Mouse (Mus musculus) neural tube, embryonic 11.5 days (tissue): ENCODE results near the gene Ep400. TPM values are rescaled to one million over a fixed set of nuclear protein-coding genes. Genes with fewer than 3 reads are reported as not detected.

Experiments
- ATAC-seq: fragments of 200-750 bp; cut with Nextera tagmentation; 2 replicates; pipeline ENCODE4 v1.8.0; 2017; ENCODE audit warnings: moderate number of reproducible peaks, mild to moderate bottlenecking, moderate TSS enrichment, moderate library complexity; ENCODE audit not compliant: insufficient read depth, low FRiP score, low TSS enrichment
- DNase-seq: peaks from one replicate; pipeline ENCODE4 v3.0.0-alpha.2; 2015; ENCODE audit warnings: low spot score
- H3K27ac ChIP-seq: fragments of 300-500 bp; sonication (generic); 2 replicates; pipeline ENCODE4 v1.5.1; 2014; ENCODE audit warnings: low read depth, mild to moderate bottlenecking, low read length
- H3K27me3 ChIP-seq: fragments of 300-500 bp; sonication (generic); 2 replicates; pipeline ENCODE4 v1.6.1; 2014; ENCODE audit warnings: mild to moderate bottlenecking, low read length, mixed read lengths; ENCODE audit not compliant: control insufficient read depth, insufficient read depth
- H3K36me3 ChIP-seq: fragments of 300-500 bp; sonication (generic); 2 replicates; pipeline ENCODE4 v1.6.1; 2014; ENCODE audit warnings: mild to moderate bottlenecking, low read length, moderate library complexity, mixed read lengths; ENCODE audit not compliant: control insufficient read depth, insufficient read depth
- H3K4me1 ChIP-seq: fragments of 300-500 bp; sonication (generic); 2 replicates; pipeline ENCODE4 v1.6.1; 2014; ENCODE audit warnings: low read length, mixed read lengths; ENCODE audit not compliant: control insufficient read depth, insufficient read depth
- H3K4me2 ChIP-seq: fragments of 300-500 bp; sonication (generic); 2 replicates; pipeline ENCODE4 v1.6.1; 2014; ENCODE audit warnings: low read depth, mild to moderate bottlenecking, moderate library complexity
- H3K4me3 ChIP-seq: fragments of 300-500 bp; sonication (generic); 2 replicates; pipeline ENCODE4 v1.5.1; 2014; ENCODE audit warnings: low read depth, low read length
- H3K9ac ChIP-seq: fragments of 300-500 bp; sonication (generic); 2 replicates; pipeline ENCODE4 v1.6.1; 2014; ENCODE audit warnings: mild to moderate bottlenecking, low read length
- H3K9me3 ChIP-seq: fragments of 300-500 bp; sonication (generic); 2 replicates; pipeline ENCODE4 v1.6.1; 2016; ENCODE audit warnings: low read length; ENCODE audit not compliant: control insufficient read depth
- WGBS: fragments of 180-500 bp; shearing (Covaris S2); extraction: QIAGEN DNeasy Blood & Tissue Kit; methylation state at CpG from one replicate; pipeline ENCODE4 v1.1.7; 2014; 5-methylcytosine and 5-hydroxymethylcytosine counted together
- polyA plus RNA-seq: library from polyadenylated mRNA; unstranded; fragments of >200 nt; fragmentation: Nextera tagmentation; extraction: Ambion mirVana; gene quantifications from 2 replicates; pipeline ENCODE4 v1.2.1, GENCODE M21; 2014

Gene Ep400
- 50.4 and 50.9 TPM in 2 replicates for polyA plus RNA-seq

GRCm38 (mm10) chr5:110770448-110771158 is at the start of gene Ep400:
Ep400 (minus strand) TSS chr5:110770717.
- H3K9ac ChIP-seq, result peak within 1 kb of the TSS; percentile 96
- H3K4me1 ChIP-seq, result peaks cover 4% of the 10 kb centered on the region; the same call in 1 of the 2 replicates
- ATAC-seq, result peak; percentile 96
- peak within 1 kb of the TSS; percentile 97 for H3K27ac ChIP-seq
- H3K9me3 ChIP-seq, result no peaks in the 10 kb centered on the region
- peaks cover 9% of the 10 kb centered on the region for H3K36me3 ChIP-seq
- H3K27me3 ChIP-seq, result no peaks in the 10 kb centered on the region
- DNase-seq, result peak; percentile 100
- peak within 1 kb of the TSS; percentile 96 for H3K4me3 ChIP-seq
- WGBS, result under 1% methylated on average over 77 of the region's 83 CpGs
- peak within 1 kb of the TSS; percentile 76 for H3K4me2 ChIP-seq

DNA sequence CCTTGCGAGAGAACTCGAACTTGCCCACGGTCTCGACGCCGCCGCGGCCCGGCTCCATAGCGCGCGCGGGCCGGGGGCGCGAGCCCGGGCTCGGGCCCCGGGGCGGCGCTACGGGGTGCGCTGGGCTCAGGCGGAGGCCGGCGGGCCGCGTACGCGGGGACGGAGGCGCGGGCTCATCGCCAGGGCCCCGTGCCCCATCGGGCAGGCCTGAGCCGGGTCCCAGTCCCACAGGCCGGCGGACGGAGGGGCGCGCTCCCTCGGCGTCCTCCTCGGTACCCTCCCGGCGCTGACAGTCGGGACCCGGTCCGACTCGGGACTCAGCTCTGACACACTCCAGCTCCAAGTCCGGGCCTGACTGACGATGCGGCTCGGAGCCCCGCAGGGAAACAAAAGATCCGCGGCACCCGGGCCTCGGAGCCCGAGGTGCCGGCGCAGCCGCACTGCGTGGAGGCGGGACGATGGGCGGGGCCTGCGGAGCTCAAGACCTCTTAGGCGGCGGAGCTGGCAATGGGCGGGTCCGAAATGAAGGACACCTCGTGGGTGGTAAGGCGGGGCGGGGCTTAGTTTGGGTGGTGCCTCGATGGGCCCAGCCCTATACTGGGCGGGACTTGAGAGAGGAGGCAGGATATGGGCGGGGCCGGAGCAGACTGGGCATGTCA is 39.3 kb upstream of the Ep400 start, which contains the start of gene Ulk1:
Gene Ulk1 (minus strand): TSS at position 431 of the 659 bp plus-strand sequence.
- H3K27ac ChIP-seq, result peak within 1 kb of the TSS; percentile 76
- H3K4me1 ChIP-seq, result peaks cover 20% of the 10 kb centered on the region
- peak; percentile 99 for DNase-seq
- H3K4me3 ChIP-seq, result peak within 1 kb of the TSS; percentile 94
- no peaks in the 10 kb centered on the region for H3K36me3 ChIP-seq
- peak within 1 kb of the TSS; percentile 99 for H3K4me2 ChIP-seq
- peak; percentile 93 for ATAC-seq
- peak within 1 kb of the TSS; percentile 96 for H3K9ac ChIP-seq
- no peaks in the 10 kb centered on the region for H3K27me3 ChIP-seq
- WGBS, result under 1% methylated on average over 76 of the region's 80 CpGs
- no peaks in the 10 kb centered on the region for H3K9me3 ChIP-seq

GRCm38 (mm10) chr5:110808821-110809666 is 38.5 kb upstream of the Ep400 start:
- no peaks in the 10 kb centered on the region for H3K9me3 ChIP-seq
- ATAC-seq, result no peak; the same call in 1 of the 2 replicates

DNA sequence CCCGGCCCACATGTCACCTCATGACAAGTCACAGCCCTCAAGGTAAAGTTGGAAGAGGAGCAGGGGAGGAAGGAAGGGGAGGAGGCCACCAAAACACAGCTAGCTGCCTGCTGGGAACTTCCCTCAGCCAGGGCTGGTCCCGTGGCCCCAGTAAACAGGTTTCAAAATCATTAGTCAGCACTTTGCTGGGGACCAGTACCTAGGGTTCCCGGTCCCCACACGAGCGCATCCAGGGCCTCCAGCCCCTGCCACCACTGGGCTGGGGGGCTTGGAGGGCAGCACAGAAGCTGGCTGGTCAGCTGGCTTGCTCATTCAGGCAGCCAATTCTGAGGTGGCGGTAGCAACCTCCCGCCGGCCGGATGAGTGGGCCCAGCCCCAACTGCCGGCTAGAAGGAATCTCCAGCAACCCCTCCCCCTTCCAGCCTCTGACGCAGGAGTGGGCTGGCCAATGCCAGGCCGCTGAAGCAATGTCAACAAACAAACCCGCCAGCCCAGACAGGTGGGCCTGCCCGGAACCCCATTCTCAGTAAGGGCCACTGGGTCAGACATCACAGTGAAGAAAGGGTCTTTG is 37.6 kb upstream of the Ep400 start:
- Histone ChIP-seq H3K36me3 (no peaks in the 10 kb centered on the region), H3K9ac (peak overlapping the region; percentile 96), H3K27ac (no peak overlapping the region), H3K9me3 (no peaks in the 10 kb centered on the region), H3K4me3 (peak overlapping the region; percentile 94), H3K27me3 (no peaks in the 10 kb centered on the region), H3K4me1 (peaks cover 20% of the 10 kb centered on the region), H3K4me2 (peak overlapping the region; percentile 99)
- peak; percentile 43; the same call in 1 of the 2 replicates for ATAC-seq
- peak; percentile 82 for DNase-seq
- 4% methylated on average over 14 of the region's 14 CpGs for WGBS

More at GRCm38 (mm10) chr5:110808821-110809666, 38.5 kb upstream of the Ep400 start:
- Histone ChIP-seq H3K4me1 (peaks cover 20% of the 10 kb centered on the region), H3K27me3 (no peaks in the 10 kb centered on the region), H3K36me3 (no peaks in the 10 kb centered on the region), H3K4me3 (peak overlapping the region; percentile 94), H3K9ac (peak overlapping the region; percentile 96), H3K4me2 (peak overlapping the region; percentile 99), H3K27ac (peak overlapping the region; percentile 76)
- DNase-seq, result peak; percentile 32
- 2% methylated on average over 27 of the region's 27 CpGs for WGBS

DNA sequence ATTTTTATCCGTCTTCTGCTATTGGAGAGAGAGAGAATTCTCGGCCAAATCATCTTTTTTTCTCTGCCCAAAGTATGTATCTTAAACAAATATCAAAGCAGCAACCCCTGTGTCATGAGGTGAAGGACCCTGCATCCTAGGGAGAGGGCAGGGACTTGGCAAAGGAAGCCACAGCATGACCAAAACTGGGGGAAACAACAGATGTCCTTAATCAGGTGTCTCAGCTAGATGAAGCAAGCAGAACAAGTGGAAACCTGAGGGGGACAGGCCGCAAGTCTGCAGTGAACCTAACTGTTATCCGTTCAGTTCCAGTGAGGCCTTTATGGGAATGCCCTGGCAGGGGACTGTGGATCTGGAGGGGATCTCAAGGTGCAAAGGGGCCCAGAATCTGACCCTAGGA is 36.9 kb upstream of the Ep400 start:
- Histone ChIP-seq H3K9me3 (no peaks in the 10 kb centered on the region), H3K4me3 (peak overlapping the region; percentile 94; the same call in 1 of the 2 replicates), H3K27me3 (no peaks in the 10 kb centered on the region), H3K4me1 (peaks cover 20% of the 10 kb centered on the region), H3K27ac (no peak overlapping the region), H3K4me2 (peak overlapping the region; percentile 99), H3K9ac (peak overlapping the region; percentile 96), H3K36me3 (no peaks in the 10 kb centered on the region)
- WGBS, result 89% methylated on average over 4 of the region's 4 CpGs
- DNase-seq (no peak), ATAC-seq (no peak)

- no peak overlapping the region for H3K4me2 ChIP-seq
- ATAC-seq (no peak), DNase-seq (no peak)
- peaks cover 20% of the 10 kb centered on the region for H3K4me1 ChIP-seq
- H3K36me3 ChIP-seq, result no peaks in the 10 kb centered on the region
- 93% methylated on average over 1 of the region's 1 CpGs for WGBS
- no peak overlapping the region for H3K9ac ChIP-seq
- no peaks in the 10 kb centered on the region for H3K27me3 ChIP-seq
- no peak overlapping the region for H3K27ac ChIP-seq
- H3K9me3 ChIP-seq, result no peaks in the 10 kb centered on the region
- no peak overlapping the region for H3K4me3 ChIP-seq
These were observed 36.2 kb upstream of the Ep400 start for GRCm38 (mm10) chr5:110806676-110807075.

DNA sequence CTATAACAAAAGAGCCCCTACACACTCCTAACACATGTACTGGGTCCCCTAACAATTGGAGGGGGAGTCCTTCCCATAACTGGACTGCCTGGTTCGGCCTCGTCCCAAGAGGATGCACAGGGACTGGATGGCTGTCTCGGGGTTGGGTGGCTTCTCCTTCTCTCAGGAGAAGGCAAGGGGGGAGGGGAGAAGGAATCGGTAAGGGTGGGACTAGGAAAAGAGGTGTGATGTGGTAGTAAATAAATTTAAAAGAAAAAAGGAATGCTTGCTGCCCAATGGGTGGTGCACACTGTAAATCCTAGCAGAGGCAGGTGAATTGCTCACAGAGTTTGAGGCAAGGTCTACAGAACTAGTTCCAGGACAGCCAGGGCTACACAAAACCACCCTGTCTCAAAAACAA is 35.6 kb upstream of the Ep400 start:
- H3K4me1 ChIP-seq, result peaks cover 20% of the 10 kb centered on the region
- H3K4me2 ChIP-seq, result no peak overlapping the region
- H3K9me3 ChIP-seq, result no peaks in the 10 kb centered on the region
- no peak for ATAC-seq
- H3K9ac ChIP-seq, result no peak overlapping the region
- 80% methylated on average over 4 of the region's 4 CpGs for WGBS
- no peak overlapping the region for H3K4me3 ChIP-seq
- no peaks in the 10 kb centered on the region for H3K27me3 ChIP-seq
- H3K36me3 ChIP-seq, result no peaks in the 10 kb centered on the region; the same call in 1 of the 2 replicates
- DNase-seq, result no peak
- H3K27ac ChIP-seq, result no peak overlapping the region
